Mouse (Mus musculus) left cerebral cortex, adult 18-20 months (tissue): ENCODE results near the gene Tomm6. TPM values are rescaled to one million over a fixed set of nuclear protein-coding genes. Genes with fewer than 3 reads are reported as not detected.

Experiments used
- DNase-seq, 2 experiments: peaks; one replicate each; pipeline ENCODE4 v3.0.0; 2021 to 2022; ENCODE audit warnings: low spot score in 2 of 2, mixed read lengths in 1 of 2
- total RNA-seq, 2 experiments: library from RNA; stranded (reverse); gene quantifications; 2 replicates each; pipeline ENCODE4 v1.2.3; 2021

Gene Tomm6
- total RNA-seq, 2 experiments from 2014 or later: 205 to 227 TPM

GRCm38 (mm10) chr17:47695337-47695710 lies 7.1 kb upstream of the Tomm6 start:
- DNase-seq: no peak

DNA sequence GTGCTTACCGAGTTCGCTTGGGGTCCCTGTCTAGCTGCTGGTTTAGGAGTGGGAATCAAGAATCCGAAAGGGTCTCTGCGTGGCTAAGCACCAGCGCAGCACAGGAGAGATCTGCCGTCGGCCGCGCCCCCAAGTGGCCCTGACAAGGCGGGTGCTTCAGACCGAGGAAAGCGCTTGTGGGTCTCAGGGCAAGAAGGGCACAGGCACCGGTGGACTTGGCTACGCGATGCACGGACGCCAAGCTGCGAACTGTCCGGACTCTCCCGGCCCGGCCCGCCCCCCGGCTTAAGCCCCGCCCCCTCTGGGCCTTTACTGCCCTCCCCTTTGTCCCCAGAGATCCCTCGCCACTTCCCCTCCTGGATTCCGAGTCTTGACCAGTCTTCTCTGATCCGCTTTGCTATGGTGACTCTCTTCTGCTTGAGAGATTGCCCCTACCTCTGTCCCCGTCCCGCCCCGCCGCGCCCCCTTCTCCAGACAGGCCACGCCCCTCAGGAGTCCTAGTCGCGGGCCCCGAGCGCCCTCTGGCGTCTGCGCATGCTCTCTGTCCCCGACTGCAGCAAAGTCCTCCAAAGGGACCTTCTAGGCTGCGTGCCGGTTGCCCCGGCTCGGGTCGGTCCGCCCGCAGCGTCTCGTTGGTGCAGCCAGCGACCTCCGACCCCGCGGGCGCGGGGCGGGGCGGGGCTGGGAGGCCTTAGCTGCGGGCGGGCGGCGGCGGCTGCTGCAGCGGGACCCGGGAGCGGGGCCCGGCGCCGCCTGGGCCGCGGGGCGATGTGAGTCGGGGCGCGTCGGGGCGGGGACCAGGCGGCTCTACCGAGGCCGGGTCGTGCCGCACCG lies 6.5 kb upstream of the Tomm6 start, which contains the start of gene Prickle4:
Prickle4 (minus strand) TSS at position 234 of the 834 bp plus-strand sequence.
- DNase-seq: peak; percentile 96 to 98

DNA sequence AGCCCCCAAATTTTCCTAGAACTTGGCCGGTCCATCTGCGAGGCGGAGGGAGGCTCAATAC lies 6.1 kb upstream of the Tomm6 start, which contains the start of gene Gm21981:
Gm21981 (minus strand) TSS at position 14 of the 61 bp plus-strand sequence.
- no peak for DNase-seq

GRCm38 (mm10) chr17:47693671-47694441 lies 5.7 kb upstream of the Tomm6 start:
- DNase-seq: no peak

DNA sequence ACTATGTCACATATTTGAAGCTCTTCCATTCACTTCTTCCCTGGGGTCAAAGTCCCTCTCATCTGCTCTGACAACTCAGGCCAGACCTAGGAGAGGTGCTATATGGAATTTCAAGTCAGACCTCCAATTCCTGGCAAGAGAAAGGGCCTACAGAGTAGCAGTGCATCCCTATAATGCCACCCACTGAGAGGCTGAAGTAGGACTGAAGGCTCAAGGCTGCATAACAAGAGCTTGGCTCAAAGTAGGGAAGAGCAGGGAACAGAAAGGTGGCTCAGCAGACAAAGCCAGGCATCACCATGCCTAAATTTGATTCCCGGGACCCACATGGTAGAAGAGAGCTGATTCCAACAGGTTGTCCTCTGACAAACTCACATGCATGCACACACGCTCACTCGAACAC lies 3.5 kb upstream of the Tomm6 start:
- DNase-seq: no peak

GRCm38 (mm10) chr17:47689894-47690293 lies 1.7 kb upstream of the Tomm6 start:
- DNase-seq: no peak

- DNase-seq: peak; percentile 73 to 84
Measured at GRCm38 (mm10) chr17:47688608-47689575, 706 bp upstream of the Tomm6 start, which contains the start of gene Frs3. TSS of gene Frs3 (plus strand) at chr17:47689030.

DNA sequence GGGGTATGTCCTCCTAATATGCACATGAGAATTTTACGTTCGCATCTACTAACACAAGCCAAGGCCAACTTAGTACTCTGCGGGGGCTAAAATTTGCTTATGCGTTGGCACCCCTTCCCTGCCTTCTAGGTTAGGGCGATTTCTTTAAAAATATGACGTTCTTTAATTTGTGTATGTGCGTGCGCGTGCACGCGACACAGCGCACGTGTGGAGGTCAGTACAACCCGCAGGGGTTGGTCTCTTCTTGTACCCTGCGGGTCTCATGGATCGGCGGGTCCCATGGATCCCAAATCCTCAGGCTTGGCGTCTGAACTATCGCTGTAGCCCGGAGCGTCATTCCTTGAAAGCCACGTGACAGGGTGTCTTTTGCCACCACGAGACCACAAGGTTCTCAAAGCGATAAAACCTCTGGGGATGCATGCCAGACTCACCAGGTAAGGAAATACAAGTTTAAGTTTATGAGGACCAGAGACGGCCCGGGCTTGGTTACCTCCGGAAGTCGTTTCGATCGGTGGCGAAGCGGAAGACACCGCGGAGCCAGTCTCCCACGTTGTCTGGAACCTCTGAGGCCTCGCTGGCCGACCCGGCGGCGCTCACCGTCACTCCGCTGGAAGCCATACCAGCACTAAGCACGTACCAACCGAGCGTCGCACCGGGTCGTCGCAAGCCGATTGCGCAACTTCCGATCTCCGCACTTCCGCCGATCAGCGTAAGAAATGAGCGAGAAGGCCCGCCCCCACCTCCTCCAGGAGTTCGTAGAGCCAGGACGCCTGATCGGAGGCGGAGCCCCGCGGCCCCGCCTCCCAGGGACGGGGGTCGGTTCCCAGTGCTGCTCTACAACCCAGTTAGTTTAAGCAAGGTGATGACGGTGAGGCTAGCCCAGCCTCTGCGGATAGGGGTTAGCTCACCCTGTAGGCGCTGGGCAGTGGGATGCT lies 510 bp downstream of the Tomm6 start:
- DNase-seq: peak; percentile 98

DNA sequence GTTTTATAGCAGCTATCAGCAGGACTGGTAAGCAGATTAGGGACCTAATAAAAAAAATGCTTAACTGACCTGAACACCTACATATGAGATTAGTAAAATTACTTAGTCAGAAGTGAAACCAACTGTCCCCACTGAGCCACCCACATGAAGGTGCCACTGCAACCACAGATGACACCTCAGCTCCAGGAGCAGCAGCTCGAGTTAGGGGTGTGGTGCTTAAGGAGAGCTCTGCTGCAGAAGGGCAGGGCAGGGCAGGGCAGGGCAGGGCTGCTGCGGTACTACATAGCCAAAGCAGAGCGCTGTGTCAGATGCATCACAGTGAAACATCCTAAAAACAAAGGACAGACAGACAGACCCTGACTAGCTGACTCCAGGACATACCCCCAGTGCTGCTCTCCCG lies 5.3 kb downstream of the Tomm6 start:
- no peak for DNase-seq

DNA sequence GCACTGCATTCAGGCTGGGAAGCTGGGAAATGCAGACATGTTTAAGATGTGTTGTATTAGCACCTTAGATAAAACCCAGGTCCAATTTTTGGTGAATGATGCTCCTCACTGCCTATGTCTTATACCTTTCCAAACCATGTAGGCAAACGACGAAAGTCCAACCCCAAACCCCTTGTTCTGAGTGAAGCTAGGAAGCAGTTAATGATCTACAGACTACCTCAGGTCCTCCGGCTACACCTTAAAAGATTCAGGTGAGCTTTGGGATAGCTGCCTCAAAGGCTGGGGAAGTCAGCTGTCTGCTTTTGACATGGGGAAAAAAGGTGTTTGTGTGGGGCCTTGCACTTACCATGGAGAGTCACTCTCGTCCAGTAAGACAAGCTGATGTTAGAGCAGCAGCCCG lies 9.5 kb downstream of the Tomm6 start:
- DNase-seq: no peak

- no peak for DNase-seq
Measured at GRCm38 (mm10) chr17:47678238-47678637, 9.9 kb downstream of the Tomm6 start.

DNA sequence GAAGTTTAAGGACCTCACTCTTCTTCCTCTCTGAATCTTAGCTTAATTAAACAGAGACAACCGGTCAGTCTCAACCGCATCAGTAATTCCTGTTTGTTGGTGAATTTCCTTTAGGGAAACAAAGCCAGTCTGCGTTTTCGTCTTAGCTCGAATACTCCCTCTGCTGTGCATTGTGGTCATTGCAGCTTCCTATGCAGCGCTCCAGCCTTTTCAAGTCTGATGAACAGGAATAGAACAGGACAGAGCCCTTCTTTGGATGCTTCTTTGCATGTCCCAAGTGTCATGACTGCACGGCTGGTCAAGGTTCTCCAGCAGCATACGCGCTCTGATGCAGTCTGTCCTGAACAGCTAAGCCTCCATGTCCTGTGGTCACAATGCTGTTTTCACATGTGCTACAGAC lies 11.6 kb downstream of the Tomm6 start:
- peak; percentile 76 to 82 for DNase-seq

DNA sequence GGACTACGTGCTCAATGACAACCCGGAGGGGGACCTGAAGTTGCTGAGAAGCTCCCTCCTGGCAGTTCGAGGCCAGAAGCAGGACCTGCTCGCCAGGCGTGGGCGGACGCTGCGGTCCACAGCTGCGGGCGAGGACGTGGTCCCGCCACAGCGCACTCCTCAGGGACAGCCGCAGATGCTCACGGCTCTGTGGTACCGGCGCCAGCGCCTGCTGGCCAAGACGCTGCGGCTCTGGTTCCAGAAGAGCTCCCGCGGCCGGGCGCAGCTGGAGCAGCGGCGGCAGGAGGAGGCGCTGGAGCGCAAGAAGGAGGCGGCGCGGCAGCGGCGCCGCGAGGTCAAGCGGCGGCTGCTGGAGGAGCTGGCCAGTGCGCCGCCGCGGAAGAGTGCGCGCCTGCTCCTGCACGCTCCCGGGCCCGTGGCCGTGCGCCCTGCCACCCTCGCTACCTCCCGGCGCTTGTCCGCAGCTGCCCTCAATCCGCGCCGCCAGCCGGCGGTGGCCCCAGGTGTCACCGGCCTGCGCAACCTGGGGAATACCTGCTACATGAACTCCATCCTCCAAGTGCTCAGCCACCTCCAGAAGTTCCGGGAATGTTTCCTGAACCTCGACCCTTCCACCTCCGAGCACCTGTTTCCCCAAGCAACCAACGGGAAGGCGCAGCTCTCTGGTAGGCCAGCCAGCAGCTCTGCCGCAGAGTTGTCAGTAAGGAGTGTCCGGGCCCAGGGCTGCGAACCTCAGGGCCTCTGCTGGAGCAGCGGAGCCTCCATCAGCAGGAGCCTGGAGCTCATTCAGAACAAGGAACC lies 15.7 kb downstream of the Tomm6 start:
- peak; percentile 35 to 60 for DNase-seq

DNA sequence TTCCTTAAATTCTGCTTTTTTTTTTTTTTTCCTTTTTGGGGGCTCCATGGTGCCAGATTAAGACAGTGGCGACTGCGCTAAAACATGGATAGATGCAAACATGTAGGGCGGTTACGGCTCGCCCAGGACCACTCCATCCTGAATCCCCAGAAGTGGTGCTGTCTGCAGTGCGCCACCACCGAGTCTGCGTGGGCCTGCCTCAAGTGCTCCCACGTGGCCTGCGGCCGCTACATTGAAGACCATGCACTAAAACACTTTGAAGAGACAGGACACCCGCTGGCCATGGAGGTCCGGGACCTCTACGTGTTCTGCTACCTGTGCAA lies 16.2 kb downstream of the Tomm6 start:
- DNase-seq: peak; percentile 28 to 64

- no peak for DNase-seq
Measured at GRCm38 (mm10) chr17:47669166-47669565, 19.0 kb downstream of the Tomm6 start.

DNA sequence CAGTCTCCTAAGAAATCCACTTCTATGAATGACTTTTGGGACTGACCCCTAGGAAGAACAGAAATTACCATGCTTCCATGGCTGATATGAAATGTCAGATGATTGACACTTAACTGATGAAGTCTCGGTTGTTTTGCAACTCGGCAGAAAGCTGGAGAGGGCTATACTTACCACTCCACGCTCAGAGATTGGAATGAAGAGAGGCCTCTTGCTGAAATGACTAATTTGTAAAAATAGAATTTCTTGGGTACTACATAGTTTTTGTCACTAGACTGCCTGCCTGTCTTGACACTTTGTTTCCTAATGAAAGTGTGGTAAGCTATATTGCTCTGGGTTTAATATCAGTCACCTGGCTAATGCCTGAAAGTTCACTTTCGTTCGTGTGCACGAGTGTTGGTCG lies 23.7 kb downstream of the Tomm6 start:
- DNase-seq: no peak

DNA sequence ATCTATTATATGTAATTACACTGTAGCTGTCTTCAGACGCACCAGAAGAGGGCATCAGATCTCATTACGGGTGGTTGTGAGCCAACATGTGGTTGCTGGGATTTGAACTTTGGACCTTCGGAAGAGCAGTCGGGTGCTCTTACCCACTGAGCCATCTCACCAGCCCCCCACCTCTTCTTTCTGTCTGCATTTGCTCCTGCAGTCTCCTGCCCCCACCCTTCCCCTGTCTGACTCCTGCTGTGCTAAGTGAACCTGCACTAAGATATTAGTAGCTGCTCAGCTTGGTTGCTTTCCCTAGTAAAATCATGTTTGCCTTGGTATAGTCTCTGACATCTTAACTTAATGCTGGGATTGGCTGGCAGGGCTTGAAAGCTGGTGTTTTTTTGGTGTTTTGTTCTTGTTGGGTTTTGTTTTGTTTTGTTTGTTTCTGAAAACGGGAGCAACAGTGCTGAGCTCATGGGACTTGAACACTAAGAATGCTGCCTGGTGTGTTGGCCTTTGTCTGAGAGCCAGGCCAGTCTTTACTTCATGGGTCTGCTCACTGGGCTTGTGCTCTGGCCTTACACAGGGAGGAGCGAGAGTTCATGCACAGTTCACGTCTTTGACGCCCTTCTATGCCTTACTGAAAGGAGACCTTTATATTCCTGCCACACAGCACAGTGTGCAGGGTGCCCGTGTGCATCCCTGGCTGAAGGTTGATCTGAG lies 25.0 kb downstream of the Tomm6 start:
- no peak for DNase-seq

- DNase-seq: no peak
Measured at GRCm38 (mm10) chr17:47658741-47659243, 29.4 kb downstream of the Tomm6 start.

- DNase-seq: no peak
Measured at GRCm38 (mm10) chr17:47657901-47658300, 30.3 kb downstream of the Tomm6 start.
